Mouse (Mus musculus) G1E (cell line): ENCODE data around the gene Gm45140. TPM values are rescaled to one million over a fixed set of nuclear protein-coding genes. Genes with fewer than 3 reads are reported as not detected.

ENCODE experiments used
- ATAC-seq: 2 replicates; pipeline ENCODE4 v1.8.0; 2016; ENCODE audit warnings: mild to moderate bottlenecking; ENCODE audit not compliant: insufficient number of reproducible peaks, poor library complexity, low FRiP score, severe bottlenecking; ENCODE audit errors: extremely low read depth
- DNase-seq: peaks from one replicate; pipeline ENCODE4 v3.0.0; 2012; ENCODE audit warnings: low spot score
- H3K27me3 ChIP-seq: 2 replicates; pipeline ENCODE4 v1.6.1; 2012; ENCODE audit warnings: mild to moderate bottlenecking, low read length, inconsistent platforms; ENCODE audit not compliant: insufficient read depth
- H3K36me3 ChIP-seq: replicated peaks from 2 replicates; pipeline ENCODE3; 2012; ENCODE audit warnings: mild to moderate bottlenecking, inconsistent platforms
- H3K4me1 ChIP-seq: 2 replicates; pipeline ENCODE4 v1.6.1; 2012; ENCODE audit warnings: low read depth, low read length, inconsistent platforms, mixed read lengths; ENCODE audit not compliant: insufficient read depth
- H3K4me3 ChIP-seq: 2 replicates; pipeline ENCODE4 v1.5.1; 2012; ENCODE audit warnings: low read depth, mild to moderate bottlenecking, inconsistent platforms, low read length, moderate library complexity, mixed read lengths
- H3K9me3 ChIP-seq: replicated peaks from 2 replicates; pipeline ENCODE4 v1.6.1; 2012; ENCODE audit warnings: inconsistent platforms
- CTCF ChIP-seq: IDR thresholded peaks from 2 replicates; pipeline ENCODE4 v1.5.1; 2012; ENCODE audit warnings: low read depth, low read length, inconsistent platforms, mixed read lengths
- GATA1 ChIP-seq: IDR thresholded peaks from 2 replicates; pipeline ENCODE4 v1.6.1; 2012; ENCODE audit warnings: borderline replicate concordance, low read length, inconsistent platforms, mixed read lengths
- GATA2 ChIP-seq: IDR thresholded peaks from 2 replicates; pipeline ENCODE4 v1.6.1; 2012; ENCODE audit warnings: low read depth, low read length, inconsistent platforms, borderline replicate concordance
- POLR2AphosphoS5 ChIP-seq: IDR thresholded peaks from 2 replicates; pipeline ENCODE4 v1.6.1; 2012; ENCODE audit warnings: low read depth, low read length, inconsistent platforms; ENCODE audit not compliant: insufficient replicate concordance
- TAL1 ChIP-seq: conservative IDR thresholded peaks from 2 replicates; pipeline ENCODE4 v1.6.1; 2012; ENCODE audit warnings: low read depth, low read length, inconsistent platforms, mixed read lengths
- polyA plus RNA-seq: library from polyadenylated mRNA; stranded (reverse); fragments of >175 nt; gene quantifications from 2 replicates; pipeline ENCODE4 v1.2.3, GENCODE M21; 2012
- total RNA-seq, 2 experiments: library from RNA; stranded (forward) in 1 of 2; stranded (reverse) in 1 of 2; fragments of 200-1000 nt in 1 of 2; fragments of >200 nt in 1 of 2; fragmentation: Nextera tagmentation in 1 of 2; gene quantifications; 2 replicates each; pipeline ENCODE4 v1.2.3; 2014 to 2017

The Gm45140 gene
- total and polyA plus RNA-seq, 3 experiments = 10.5 to 19.5 (median 13.8) TPM

- H3K4me3 ChIP-seq = no peak overlapping the region
Observed at GRCm38 (mm10) chr6:87786621-87787020, 49.0 kb downstream of the Gm45140 start.

GRCm38 (mm10) chr6:87784033-87784432 lies 51.6 kb downstream of the Gm45140 start:
- Histone ChIP-seq H3K4me1 (peaks cover 53% of the 10 kb centered on the region), H3K36me3 (peaks cover 20% of the 10 kb centered on the region), H3K9me3 (no peaks in the 10 kb centered on the region), H3K27me3 (no peaks in the 10 kb centered on the region), H3K4me3 (no peak overlapping the region; the same call in 1 of the 2 replicates)
- DNase-seq (peak; percentile 19), ATAC-seq (no peak)
- no peak for TF ChIP-seq GATA2
- no peak for TF ChIP-seq POLR2AphosphoS5
- no peak for TF ChIP-seq GATA1
- no peak for TF ChIP-seq CTCF
- no peak for TF ChIP-seq TAL1

More at GRCm38 (mm10) chr6:87786621-87787020, 49.0 kb downstream of the Gm45140 start:
- Histone ChIP-seq H3K36me3 (peaks cover 42% of the 10 kb centered on the region), H3K27me3 (no peaks in the 10 kb centered on the region), H3K4me1 (peaks cover 60% of the 10 kb centered on the region), H3K9me3 (no peaks in the 10 kb centered on the region)
- ATAC-seq (no peak), DNase-seq (no peak)
- TF ChIP-seq CTCF (no peak), GATA2 (no peak), GATA1 (no peak)

GRCm38 (mm10) chr6:87780546-87781301 lies 54.9 kb downstream of the Gm45140 start:
- H3K27me3 ChIP-seq = no peaks in the 10 kb centered on the region
- DNase-seq (no peak), ATAC-seq (no peak)
- H3K4me3 ChIP-seq = no peak overlapping the region
- no peaks in the 10 kb centered on the region for H3K9me3 ChIP-seq
- peaks cover 19% of the 10 kb centered on the region for H3K36me3 ChIP-seq
- TF ChIP-seq POLR2AphosphoS5 = no peak
- TF ChIP-seq TAL1 = no peak
- no peak for TF ChIP-seq CTCF
- no peak for TF ChIP-seq GATA1
- TF ChIP-seq GATA2 = no peak
- peaks cover 61% of the 10 kb centered on the region for H3K4me1 ChIP-seq

DNA sequence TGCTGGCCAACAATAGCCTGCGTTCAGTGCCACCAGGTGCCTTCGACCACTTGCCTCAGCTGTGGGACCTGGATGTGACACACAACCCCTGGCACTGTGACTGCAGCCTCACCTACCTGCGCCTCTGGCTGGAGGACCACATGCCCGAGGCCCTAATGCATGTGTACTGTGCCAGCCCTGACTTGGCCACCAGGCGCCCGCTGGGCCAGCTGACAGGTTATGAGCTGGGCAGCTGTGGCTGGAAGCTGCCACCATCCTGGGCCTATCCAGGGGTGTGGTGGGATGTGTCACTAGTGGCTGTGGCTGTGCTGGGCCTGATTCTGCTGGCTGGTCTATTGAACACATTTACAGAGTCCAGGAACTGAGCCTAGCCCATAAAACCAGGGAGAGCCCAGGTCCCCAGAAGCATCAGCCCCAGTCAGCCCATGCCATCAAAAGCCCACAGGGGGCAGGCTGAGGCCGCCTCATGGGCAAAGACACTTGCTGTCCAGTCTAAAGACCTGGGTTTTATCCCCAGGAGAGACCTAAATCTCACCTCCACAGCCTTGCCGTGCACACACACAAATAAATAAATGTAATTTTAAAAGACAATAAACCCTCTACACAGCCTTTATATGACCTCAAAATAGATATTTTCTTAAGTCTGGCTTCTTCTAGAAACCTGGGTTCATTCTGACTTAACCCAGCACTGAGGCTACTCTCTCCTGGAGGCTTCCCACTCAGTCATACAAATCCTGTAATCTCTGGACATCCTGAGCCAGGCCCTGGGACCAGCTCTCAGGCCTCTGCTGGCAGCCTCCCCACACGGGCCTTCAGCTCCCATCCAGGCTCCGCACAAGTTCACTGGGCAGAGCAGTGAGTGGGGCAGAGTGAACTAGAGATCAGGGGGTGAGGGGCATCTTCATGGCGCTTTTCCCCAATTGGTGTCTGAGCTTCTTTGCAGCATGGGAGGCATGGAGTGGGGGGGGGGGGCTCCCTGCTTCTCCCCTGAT lies 56.1 kb downstream of the Gm45140 start:
- Histone ChIP-seq H3K36me3 (peaks cover 19% of the 10 kb centered on the region), H3K4me1 (peaks cover 62% of the 10 kb centered on the region), H3K9me3 (peaks cover 4% of the 10 kb centered on the region), H3K4me3 (peak overlapping the region; percentile 13; the same call in 1 of the 2 replicates), H3K27me3 (no peaks in the 10 kb centered on the region)
- DNase-seq (no peak), ATAC-seq (no peak)
- TF ChIP-seq GATA2 = no peak

DNA sequence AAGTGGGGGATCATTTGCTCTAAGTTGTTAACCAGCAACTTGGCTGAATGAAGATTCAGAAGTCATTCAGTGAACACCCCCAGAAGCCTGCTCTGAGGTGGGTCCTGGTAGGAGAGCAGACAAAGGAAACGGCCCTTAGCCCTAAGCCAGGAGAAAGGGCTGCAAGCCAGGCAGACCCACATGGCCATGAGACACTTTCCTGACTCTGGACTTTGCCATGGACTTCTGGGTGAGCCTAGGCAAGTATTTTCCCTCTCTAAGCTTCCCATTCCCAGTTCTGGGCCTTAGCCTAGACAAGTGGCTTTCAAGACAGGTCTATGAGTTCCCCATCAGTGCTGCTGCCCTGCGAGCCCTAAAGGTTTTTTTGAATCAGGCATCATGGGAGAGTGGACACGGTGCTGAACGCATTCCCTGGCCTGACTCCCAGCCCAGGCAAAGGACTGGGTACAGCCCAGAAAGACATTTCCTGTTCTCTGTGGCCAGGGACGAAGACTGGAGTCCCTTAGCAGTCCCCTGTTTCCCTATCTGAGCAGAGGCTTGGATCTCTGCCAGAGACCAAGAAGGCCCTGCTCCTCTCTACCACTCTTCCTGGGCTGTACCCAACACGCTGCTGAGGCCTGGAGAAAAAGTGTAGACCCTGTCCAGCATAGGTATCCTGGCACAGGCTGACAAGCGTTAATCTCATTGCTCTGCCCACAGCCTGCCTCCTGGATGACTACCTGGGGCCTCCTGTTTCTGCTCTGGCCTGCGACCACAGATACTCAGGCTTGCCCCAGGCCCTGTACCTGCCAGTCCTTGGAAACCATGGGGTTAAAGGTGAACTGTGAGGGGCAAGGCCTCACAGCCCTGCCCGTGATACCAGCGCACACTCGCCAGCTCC lies 57.1 kb downstream of the Gm45140 start:
- no peaks in the 10 kb centered on the region for H3K27me3 ChIP-seq
- no peak for ATAC-seq
- TF ChIP-seq GATA1 = no peak
- no peak for TF ChIP-seq TAL1
- TF ChIP-seq GATA2 = no peak
- TF ChIP-seq POLR2AphosphoS5 = no peak
- TF ChIP-seq CTCF = no peak
- H3K9me3 ChIP-seq = peaks cover 4% of the 10 kb centered on the region
- peak overlapping the region; percentile 13; the same call in 1 of the 2 replicates for H3K4me3 ChIP-seq
- DNase-seq = no peak
- H3K36me3 ChIP-seq = peaks cover 19% of the 10 kb centered on the region
- peaks cover 56% of the 10 kb centered on the region for H3K4me1 ChIP-seq

DNA sequence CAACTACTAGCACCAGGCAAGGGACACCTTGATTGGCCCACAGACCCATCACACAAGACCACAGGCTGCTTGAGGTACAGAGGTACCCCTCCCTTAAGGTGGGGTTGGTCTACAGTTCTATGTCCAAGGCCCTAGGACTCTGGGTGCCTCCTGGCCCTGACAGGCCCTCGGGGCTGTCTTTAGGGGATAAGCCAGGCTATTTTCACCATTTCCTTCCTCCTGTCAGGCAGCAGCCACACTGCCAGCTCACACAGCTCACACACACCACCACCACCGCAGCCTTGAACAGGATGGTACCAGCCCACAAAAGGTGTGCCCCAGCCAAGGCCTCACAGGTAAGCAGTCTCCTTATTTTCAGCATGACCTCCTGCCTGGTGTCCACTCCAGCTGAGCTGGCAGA lies 57.8 kb downstream of the Gm45140 start, which contains the start of gene Gp9:
Gene Gp9, plus strand, starts transcription at position 231 of the 400 bp plus-strand sequence.
- Histone ChIP-seq H3K36me3 (peaks cover 19% of the 10 kb centered on the region), H3K9me3 (peaks cover 4% of the 10 kb centered on the region), H3K4me3 (peak within 1 kb of the TSS; percentile 66; the same call in 1 of the 2 replicates), H3K4me1 (peaks cover 53% of the 10 kb centered on the region), H3K27me3 (no peaks in the 10 kb centered on the region)
- TF ChIP-seq GATA1 (no peak), POLR2AphosphoS5 (no peak), TAL1 (no peak), GATA2 (no peak), CTCF (no peak)
- ATAC-seq (no peak), DNase-seq (no peak)
